In genomic region chr17:31328466-31328865, GRCm38 (mm10) we compare ENCODE assay signal across 1 mouse cellular context.
TF ChIP-seq lines count a peak whose summit lies in the region.

No protein-coding gene starts in this region.

TF ChIP-seq in MEL, 35 proteins besides CTCF, POLR2A, EP300 and RAD21:
- TF ChIP-seq SMC3 (IDR thresholded peaks at IDR 0.05; ENCODE audit: low read depth, low read length) (0 out of 2 replicates have a peak, but pooled peaks have one; percentile 10), POLR2AphosphoS2 (IDR thresholded peaks at IDR 0.05; ENCODE audit: low read length) (no peak), RCOR1 (IDR thresholded peaks at IDR 0.05; ENCODE audit: low read depth, low read length) (no peak), NELFE (IDR thresholded peaks at IDR 0.05; ENCODE audit: low read depth, low read length) (no peak), BHLHE40 (IDR thresholded peaks at IDR 0.05; ENCODE audit: borderline replicate concordance, low read depth, low read length) (no peak), GABPA (IDR thresholded peaks at IDR 0.05; ENCODE audit: low read depth, low read length) (no peak)
